Mouse (Mus musculus) fibroblast of lung, adult 2 months (primary cell): ENCODE results near the gene Nfe2l3.

Experiments used
- DNase-seq: peaks from one replicate; pipeline ENCODE4 v3.0.0-alpha.2; 2011; ENCODE audit warnings: low read depth

Nfe2l3 gene

GRCm38 (mm10) chr6:51485646-51486045, 53.2 kb downstream of the Nfe2l3 start:
- DNase-seq: no peak

GRCm38 (mm10) chr6:51486076-51486710, 53.7 kb downstream of the Nfe2l3 start:
- no peak for DNase-seq

DNA sequence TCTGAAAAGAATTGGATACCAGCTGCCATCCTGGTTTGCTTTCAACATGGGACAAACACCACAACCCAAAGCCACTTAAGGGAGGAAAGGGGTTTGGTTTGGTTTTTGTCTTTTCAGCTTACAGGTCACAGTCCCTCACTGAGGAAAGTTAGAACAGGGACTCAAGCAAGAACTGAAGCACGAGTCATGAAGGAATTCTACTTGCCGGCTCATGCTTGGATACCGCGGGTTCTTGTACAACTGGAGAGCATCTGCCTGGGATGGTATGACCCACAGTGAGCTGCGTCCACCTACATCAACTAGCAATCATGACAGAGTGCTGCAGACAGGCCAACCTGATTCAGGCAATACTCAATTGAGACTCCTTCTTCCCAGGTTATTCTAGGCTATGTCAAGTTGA, 54.3 kb downstream of the Nfe2l3 start:
- no peak for DNase-seq

DNA sequence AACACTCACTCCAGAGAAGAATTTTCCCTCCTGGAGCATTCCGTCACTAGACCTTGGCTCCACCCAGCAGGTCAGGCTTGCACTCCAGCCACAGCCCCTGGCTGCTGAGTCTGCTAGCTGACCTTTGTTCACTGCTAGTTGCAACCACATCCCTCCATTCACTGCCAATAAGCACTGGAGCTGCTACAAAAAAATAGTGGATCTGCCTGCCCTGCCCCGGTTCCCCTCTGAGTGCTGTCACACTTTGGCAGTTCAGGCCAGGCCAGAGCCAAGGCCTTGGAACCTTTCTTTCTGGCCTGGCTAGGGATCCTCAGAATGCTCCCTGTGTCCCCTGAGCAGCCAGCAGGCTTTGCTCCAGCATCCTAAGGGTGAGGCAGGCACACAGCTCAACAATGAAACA, 57.3 kb downstream of the Nfe2l3 start:
- peak; percentile 66 for DNase-seq

DNA sequence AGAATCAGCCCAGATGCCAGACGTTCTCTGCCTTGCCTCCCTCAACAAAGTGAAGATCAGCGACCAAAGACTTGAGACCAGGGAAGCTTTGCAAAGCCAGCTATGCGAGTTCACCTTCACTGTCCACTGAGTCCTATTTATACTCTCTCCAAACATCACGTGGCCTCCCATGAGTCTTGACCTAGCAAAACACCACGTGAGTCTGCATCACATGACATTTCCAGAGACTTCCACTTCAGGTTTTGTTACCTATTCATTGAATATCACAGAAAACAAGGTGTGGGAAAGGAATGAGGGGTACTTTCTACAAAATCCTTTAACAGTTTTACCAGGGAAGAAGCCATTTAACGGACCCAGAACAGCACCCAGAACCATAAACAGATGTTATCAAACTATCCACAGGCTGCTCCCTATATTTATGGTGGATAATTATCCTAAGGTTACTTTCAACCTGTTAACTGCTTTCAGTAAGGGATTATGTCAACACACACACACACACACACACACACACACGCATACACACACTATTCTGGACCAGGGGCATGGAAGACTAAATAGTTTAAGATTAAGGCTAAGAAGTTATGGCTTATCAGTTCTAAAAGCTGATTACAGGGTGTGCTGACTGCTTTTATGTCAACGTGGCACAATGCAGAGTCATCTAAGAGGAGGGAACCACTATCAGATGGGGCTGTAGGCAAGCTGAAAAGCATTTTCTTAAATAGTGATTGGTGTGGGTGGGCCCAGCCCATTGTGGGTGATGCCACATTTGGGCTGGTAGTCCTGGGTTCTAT, 65.0 kb downstream of the Nfe2l3 start:
- DNase-seq: no peak

DNA sequence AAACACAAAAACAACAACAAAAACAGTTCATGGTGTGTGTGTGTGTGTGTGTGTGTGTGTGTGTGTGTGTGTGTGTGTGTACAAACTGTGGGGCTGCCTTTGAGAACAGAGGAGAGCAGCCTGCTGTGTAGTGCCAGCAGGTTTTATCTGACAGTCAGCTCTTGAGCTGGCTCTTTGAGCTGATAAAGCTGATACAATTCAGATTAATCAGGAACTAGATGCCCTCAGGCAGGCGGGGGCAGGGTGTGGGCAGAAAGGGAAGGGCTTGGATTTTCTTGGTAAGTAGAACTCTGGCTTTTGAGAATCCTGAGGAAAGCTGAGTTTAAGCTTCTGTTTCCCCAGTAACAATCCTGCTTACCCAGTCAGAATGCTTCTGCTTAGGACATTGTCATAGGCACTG, 73.2 kb downstream of the Nfe2l3 start:
- no peak for DNase-seq

DNA sequence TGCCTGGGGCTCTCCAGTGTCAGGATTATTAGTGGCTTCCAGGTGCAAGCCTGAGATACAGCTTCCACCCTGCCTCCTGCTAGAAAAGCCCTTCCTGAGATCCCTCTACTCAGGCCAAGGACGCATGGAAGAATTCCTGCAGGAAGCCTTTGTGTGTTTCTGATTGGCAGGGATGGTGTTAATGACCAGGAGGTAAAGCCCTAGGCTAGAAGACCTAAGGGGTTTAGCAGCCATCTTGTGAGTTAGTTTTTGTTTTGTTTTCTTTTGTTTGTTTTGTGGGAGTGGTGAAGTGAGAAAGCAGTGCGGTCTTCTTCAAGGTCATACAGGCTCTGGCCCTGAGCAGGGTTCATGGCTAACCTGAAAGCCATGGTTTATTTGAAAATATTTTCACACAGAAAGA, 75.1 kb downstream of the Nfe2l3 start:
- DNase-seq: no peak
